Mouse (Mus musculus): Measurements from ENCODE around the gene Clic1. TPM values are rescaled to one million over a fixed set of nuclear protein-coding genes. Genes with fewer than 3 reads are reported as not detected.
A peak's percentile ranks its signal among the peaks of the same experiment; 100 is the strongest.

The Clic1 gene
- total RNA-seq, 4 experiments from 2014 or later, result 10.2 to 18.3 (median 11.8) TPM

DNA sequence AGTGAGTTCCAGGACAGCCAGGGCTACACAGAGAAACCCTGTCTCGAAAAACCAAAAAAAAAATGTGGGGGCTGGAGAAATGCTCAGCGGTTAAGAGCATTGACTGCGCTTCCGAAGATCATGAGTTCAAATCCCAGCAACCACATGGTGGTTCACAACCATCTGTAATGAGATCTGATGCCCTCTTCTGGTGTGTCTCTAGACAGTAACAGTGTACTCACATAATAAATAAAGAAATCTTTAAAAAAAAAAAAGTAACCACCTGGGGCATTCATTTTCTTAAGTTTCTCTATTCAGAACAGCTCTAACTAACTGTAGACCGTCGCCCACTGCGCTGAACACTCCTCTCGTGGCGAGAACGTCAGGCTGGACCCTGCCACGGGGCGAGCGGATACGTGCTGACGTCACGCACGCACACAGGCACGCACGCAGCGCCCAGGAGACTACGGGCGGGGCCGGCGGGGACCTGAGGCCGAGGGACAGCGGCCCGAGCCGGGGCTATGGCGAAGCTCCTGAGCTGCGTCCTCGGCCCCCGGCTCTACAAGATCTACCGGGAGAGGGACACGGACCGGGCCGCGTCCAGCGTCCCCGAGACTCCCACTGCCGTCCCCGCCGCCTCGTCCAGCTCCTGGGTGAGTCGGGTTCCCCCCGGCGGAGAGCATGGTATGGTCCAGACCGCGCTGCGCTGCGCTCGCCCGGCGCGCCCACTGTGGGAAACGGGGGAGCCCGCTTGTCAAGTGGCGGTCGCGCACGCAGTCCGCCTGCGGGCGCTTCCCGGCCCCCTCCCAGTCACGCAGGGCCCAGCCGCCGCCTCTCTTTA lies 39.3 kb downstream of the Clic1 start, which contains the start of gene Abhd16a:
Abhd16a (plus strand) TSS at position 439 of the 820 bp plus-strand sequence.
- DNase-seq (ENCODE audit: low spot score in 2 of 2), result peak; percentile 93

DNA sequence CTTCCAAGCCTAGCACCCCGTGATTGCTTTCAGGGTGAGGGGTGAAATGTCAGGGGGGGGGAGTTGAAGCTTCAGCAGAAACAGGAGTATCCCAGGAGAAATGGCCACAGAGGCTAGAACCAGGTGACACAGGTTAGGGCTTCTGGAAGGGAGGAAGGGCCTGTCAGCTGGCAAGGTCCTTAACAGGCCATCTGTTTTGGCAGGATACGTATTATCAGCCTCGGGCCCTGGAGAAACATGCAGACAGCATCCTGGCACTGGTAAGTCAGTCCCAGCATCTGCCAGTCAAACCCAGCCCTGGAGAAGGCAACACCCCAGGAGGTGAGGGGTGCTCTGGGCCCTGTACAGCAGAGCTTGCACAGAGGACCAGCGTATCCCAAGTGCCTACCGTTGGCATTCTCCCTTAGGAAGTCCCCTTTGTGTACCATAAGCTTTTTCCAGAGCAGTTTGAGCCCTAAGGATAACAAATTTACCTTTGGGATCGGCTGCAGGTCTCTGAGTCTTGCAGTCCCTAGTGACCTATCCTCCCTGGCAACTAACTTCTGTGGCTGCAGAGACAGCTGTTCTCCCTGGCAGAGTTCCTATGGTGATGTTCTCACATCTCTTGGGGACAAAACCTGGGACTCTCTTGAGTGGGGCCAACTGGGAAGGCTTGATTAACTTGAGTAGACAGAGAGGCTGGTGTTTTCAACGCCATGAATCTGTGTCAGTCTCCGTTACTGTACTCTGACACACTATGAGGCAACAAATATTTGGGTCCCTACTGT lies 40.6 kb downstream of the Clic1 start:
- no peak for DNase-seq (ENCODE audit: low spot score in 2 of 2)

DNA sequence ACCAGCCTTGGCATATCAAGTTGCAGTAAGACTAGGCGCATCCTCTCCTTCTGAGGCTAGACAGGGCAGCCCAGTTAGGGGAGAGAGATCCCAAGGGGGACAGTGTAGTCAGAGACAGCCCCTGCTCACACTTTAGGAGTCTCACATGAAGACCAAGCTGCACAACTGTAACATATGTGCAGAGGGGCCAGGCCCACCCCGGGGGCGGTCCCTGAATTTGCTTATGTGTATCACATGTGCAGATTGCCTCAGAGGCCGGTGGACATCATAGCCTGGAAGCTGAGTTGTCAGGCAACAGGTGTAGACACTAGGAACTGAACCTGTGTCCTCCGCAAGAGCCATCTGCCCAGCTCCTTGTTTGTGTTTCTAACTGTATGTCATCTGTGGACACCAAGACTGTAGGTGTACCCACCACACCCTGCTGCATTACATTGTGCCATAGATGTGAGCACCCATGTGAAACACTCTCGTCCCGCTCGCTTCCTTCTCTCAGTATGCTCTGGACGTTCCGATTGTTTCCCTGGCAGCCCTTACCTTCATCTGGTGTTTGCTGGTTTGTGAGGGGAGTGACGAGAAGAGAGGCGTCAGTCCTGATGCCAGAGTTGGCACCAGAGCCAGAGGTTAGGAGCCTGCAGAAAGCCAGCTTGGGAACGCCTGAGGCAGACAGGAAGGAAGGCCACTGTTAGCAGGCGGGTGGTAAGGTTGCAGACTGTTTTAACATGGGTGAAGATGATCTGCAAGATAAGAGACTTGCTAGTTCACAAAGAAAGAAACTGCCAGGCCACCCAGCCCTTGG lies 42.8 kb downstream of the Clic1 start:
- DNase-seq (ENCODE audit: low spot score in 2 of 2), result no peak

DNA sequence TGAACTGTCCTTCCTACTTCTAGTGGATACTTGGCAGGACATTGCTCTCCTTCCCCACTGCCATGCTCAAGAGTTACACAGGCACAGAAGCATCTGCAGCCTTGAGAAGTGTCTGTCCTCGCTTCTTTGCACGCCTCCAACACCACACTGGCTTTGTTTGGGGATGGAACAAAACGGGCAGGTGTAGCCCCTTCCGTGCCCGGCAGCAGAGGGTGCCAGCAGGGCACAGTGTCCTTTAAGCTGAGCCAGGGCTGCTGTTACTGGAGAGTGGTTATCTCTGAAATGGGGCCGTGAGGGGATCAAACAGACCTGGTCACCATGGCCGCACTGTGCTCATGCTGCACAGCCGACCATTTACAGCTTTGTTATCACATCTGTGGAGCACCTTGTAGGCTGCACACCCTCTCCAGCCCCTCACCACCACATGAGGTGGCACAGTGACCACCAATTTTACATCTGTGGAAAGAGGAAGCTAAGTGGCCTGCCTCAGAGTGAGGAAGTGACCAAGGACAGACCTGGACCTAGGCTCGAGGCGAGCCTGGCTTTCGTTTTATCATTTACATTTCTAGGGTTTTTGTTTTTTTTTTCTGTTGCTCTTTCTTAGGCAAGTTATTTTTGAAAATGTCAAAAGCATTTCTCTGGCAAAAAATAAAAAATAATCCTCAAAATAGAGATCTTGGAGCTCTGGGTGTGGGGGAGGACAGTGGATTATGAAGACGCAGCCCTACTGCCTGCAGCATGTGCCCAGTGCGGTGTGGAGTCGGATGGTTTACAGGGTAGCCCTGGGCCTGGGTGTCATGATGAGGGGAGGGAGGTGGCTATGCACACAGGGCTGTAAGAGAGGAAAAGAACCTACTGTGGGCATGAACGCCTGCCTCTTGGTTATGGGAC lies 45.0 kb downstream of the Clic1 start:
- DNase-seq (ENCODE audit: low spot score in 2 of 2), result no peak

DNA sequence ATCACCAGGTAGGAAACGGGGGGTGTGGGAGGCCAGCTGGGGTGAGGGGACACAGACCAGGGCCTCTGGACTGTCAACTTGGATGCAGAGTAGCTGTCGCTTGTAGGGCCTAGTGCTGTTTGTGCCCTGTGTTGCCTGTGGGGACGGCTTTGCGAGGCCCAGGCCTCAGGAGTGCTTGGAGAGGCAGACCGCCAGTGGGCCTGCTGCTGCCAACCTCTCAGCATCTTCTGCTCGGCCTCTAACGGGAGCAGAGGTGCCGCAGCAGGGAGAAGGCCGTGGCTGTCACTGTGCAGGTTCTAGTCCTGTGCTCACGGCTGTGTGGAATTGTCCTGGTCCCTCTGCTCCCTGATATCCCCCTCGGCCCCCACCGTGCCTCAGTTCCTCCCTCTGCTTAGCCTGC lies 46.8 kb downstream of the Clic1 start:
- DNase-seq (ENCODE audit: low spot score in 2 of 2), result no peak

DNA sequence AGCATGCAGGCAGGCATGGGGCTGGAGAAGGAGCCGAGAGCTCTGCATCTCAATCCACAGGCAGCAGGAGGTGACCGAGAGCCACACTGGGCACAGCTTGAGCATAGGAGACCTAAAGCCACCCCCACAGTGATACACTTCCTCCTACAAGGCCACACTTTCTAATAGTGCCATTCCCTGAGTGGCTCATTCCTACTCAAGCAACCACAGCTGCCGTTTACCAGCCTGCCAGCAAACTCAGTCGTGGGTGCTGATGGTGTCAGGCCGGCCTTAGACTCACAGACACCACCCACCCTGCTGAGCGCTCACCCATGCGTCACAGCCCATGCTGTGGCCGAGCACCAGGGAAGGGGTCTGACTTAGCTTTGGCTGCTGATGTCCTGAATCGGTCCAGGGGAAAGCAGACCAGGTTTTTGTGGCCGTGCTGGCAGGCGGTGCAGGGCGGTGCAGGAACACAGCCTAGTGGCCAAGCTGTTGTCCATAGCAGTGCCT lies 47.4 kb downstream of the Clic1 start:
- DNase-seq (ENCODE audit: low spot score in 2 of 2), result peak in 1 of 2 experiments; percentile 76

DNA sequence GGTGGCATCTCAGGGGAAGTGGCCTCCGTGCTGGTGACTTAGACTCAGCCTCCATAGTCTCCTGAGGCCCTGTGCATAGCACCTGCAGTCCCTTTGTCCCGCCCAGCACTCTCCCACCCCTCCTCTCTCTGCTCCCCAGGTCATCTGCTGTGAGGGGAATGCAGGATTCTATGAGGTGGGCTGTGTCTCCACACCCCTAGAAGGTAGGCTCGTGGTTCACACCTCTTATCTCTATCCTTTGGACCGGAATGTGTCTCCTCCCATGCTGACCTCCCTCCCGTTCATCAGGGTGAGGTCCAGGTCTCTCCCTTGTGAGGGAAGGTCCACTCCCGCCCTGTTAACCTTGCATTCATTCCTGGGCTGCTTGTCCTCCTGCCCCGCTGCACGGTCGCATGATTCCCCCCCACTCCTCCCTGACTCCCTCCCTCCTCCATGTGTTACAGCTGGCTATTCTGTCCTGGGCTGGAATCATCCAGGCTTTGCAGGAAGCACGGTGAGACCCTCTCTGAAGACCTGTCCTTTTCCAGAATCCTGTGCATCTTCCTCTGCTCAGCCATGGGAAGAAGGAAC lies 50.5 kb downstream of the Clic1 start:
- DNase-seq (ENCODE audit: low spot score in 2 of 2), result no peak

DNA sequence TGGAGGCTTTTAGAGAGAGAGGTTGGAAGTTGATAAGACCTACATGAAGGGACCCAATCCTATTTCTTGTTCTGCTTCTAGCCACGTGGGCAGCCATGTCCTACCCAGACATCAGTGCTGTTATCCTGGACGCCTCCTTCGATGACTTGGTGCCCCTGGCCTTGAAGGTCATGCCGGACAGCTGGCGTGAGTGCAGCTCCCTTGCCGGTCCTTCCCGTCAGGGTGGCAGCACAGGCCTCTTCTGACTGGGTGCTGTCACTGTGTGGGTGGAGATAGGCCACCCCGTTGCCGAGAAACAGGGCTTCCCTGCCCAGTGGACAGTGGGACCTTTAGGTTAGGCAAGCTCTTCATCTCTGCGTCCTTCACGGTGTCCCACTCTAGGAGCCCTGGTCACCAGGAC lies 51.4 kb downstream of the Clic1 start:
- DNase-seq (ENCODE audit: low spot score in 2 of 2), result no peak

DNA sequence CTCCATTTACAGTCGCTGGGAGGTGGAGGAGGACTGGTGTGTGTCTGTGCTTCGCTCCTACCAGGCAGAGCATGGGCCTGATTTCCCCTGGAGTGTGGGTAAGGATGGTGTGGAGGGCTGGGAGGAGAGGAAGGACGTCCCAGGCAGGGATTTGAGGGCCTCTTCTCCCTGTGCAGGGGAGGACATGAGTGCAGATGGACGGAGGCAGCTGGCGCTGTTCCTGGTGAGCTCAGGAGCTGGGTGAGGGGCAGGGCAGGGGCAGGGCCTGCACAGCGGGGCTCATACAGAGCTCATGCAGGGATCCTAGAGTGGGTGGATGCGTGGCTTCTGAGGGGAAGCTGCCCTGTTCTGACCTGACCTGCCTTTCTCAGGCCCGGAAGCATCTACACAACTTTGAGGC lies 52.5 kb downstream of the Clic1 start:
- no peak for DNase-seq (ENCODE audit: low spot score in 2 of 2)

DNA sequence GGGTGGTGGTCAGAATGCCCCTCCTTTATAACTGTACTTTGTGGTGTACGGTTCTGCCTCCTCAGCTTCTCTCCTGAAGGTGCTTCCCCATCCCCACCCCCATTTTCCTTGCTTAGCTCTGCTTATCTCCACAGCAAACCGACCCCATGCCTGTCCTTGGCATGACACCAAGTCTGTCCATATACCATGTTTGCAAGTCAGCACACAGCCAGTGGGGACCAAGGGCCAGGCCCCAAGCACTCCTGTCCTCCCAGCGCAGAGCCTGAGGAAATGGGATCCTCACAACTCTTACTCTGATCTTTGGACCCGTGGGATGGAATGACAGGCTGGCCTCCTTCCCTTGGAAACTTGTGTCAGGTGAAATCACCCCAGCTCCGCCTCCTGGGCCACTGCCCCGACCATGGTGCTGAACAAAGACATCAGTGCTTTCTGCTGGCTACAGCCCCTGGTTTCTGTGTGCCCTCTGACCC lies 53.5 kb downstream of the Clic1 start:
- DNase-seq (ENCODE audit: low spot score in 2 of 2), result no peak

DNA sequence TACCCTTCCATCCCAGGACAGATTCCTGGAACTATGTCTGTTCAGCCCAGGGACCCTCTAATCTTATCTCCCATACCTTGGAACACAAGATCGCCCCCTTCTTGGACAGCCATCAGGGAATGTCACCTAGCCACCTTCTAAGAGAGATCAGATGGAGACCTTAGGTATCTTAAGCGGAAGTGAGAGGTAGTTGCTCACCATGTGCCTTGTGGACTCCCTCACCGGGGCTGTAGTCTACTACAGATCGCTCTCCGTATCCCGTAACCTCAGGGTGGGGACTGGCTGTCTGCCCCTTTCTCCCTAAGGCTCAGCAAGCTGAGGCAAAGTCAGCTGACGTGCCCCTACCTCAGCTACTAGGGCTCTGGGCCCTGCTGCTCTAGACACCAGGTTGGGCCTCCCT lies 54.3 kb downstream of the Clic1 start:
- no peak for DNase-seq (ENCODE audit: low spot score in 2 of 2)

DNA sequence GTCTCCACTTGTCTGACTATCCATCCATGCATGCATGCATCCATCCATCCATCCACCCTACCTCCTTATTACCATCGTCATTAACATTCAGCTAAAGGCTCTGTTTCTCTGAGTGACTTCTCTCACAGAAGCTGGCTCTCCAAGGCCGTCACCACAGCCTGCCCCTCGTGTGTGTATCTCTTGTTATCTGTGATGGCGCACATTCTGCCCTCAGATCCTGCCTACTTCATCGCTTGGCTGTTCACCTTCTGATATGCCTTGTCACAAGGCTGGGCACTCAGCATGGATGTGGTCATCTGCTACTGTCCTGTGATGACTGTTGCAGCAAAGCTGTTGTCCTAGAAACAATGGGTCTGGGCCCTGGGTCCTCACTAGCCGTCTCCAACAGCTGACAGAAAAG lies 55.0 kb downstream of the Clic1 start:
- DNase-seq (ENCODE audit: low spot score in 2 of 2), result no peak

DNA sequence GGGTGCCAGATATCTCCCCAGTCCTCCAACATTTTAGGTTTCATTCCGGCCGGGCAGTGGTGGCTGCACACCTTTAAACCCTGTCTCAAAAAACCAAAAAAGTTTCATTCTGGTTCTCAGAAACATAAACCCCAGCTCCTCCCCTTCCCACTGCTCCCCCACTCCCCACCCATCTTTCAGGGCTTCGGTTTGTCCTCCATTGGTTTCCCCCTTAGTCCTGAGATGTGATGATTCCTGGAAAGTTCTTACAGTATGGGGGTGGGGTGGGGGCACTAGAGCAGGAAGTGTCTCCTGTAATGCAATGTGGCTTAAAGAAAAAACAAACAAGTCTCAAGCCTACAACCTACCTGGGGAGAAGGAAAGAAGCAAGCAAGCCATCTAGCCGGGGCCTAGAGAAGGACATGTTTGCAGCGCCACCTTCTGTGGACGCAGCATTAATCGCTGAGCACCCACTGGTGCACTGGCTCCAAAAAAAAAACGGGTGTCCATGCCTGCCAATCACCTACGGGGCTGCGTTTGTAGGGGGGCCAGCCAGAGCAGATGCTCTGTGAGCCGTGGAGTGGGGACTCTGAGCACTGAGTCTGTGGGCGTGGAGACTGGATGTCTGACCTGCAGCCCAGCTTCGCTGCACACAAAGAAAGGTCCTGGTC lies 56.1 kb downstream of the Clic1 start:
- no peak for DNase-seq (ENCODE audit: low spot score in 2 of 2)

DNA sequence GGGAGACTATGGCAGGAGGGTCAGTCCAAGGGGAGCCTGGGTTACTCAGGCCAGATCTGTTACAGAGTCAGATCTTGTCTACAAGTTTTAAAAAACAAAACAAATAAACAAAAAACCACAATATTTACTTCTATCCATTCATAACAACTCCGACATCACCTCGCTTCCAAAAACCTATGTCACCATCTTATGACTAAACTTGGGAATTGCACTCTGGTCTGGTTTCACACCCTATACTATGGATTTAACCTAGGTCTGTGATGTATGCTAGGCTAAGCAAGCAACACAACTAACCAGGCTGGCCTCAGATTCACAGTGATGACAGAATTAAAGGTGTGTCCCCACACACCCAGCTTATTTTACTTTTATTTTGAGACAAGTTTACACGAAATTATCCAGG lies 56.8 kb downstream of the Clic1 start:
- no peak for DNase-seq (ENCODE audit: low spot score in 2 of 2)

DNA sequence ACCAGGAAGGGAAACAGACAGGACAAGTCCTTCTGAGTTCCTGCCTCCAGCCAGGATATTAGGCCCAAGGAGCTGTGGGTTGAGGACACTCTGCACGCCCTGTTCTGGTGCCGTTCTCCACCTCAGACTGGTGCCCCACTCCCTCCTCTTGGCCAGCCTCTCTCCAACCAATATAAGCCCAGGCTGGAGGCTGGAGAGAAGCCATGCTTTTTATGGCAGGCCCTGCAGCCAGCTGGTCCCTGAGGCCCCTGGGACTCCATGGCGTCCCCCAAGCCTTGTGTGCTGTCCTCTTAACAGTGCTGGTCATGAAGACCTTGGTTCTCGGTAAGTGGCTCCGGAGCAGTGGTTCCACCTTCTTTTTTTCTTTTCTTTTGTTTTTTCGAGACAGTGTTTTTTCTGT lies 58.3 kb downstream of the Clic1 start, which contains the start of gene Ly6g5c:
Ly6g5c (plus strand) TSS at position 183 of the 400 bp plus-strand sequence.
- DNase-seq (ENCODE audit: low spot score in 2 of 2), result no peak

All from left cerebral cortex, adult 8-10 months (tissue).